Mouse (Mus musculus) ES-E14 (cell line): Measurements from ENCODE around the gene Rnls. TPM values are rescaled to one million over a fixed set of nuclear protein-coding genes. Genes with fewer than 3 reads are reported as not detected.
A peak's percentile ranks its signal among the peaks of the same experiment; 100 is the strongest.

Experiments
- DNase-seq: peaks from one replicate; pipeline ENCODE4 v3.0.0-alpha.2; 2013; ENCODE audit warnings: low read depth, low spot score
- H3K27ac ChIP-seq: 2 replicates; pipeline ENCODE4 v1.5.1; 2012; ENCODE audit warnings: low read depth, mild to moderate bottlenecking, low read length, moderate library complexity, mixed read lengths; ENCODE audit not compliant: poor library complexity, insufficient read depth, severe bottlenecking
- H3K36me3 ChIP-seq: 2 replicates; pipeline ENCODE4 v1.6.1; 2012; ENCODE audit warnings: mild to moderate bottlenecking, low read length, moderate library complexity, mixed read lengths; ENCODE audit not compliant: control insufficient read depth, poor library complexity, insufficient read depth, severe bottlenecking
- H3K4me1 ChIP-seq, 2 experiments: fragments of 150-350 bp in 1 of 2; sonication (generic) in 1 of 2; 2 replicates each; pipeline ENCODE4 v1.6.1; 2012; ENCODE audit warnings: low read length in 2 of 2, mild to moderate bottlenecking in 1 of 2, mixed read lengths in 1 of 2; ENCODE audit not compliant: control insufficient read depth in 2 of 2, insufficient read depth in 2 of 2, poor library complexity in 1 of 2
- H3K4me3 ChIP-seq, 2 experiments: fragments of 150-350 bp in 1 of 2; sonication (generic) in 1 of 2; 2 replicates each; pipeline ENCODE4 v1.5.1; 2012; ENCODE audit warnings: low read length in 2 of 2, low read depth in 1 of 2, mild to moderate bottlenecking in 1 of 2, mixed read lengths in 1 of 2; ENCODE audit not compliant: insufficient read depth in 1 of 2, poor library complexity in 1 of 2, severe bottlenecking in 1 of 2
- H3K9ac ChIP-seq: 2 replicates; pipeline ENCODE4 v1.6.1; 2012; ENCODE audit warnings: low read depth, mild to moderate bottlenecking, low read length, mixed read lengths; ENCODE audit not compliant: poor library complexity, insufficient read depth, severe bottlenecking
- H3K9me3 ChIP-seq: fragments of 150-350 bp; sonication (generic); 2 replicates; pipeline ENCODE4 v1.6.1; 2012; ENCODE audit warnings: low read depth, mild to moderate bottlenecking, low read length; ENCODE audit not compliant: control insufficient read depth, insufficient read depth
- CHD2 ChIP-seq: IDR thresholded peaks from 2 replicates; pipeline ENCODE4 v1.6.1; 2014; ENCODE audit warnings: mild to moderate bottlenecking, low read depth, low read length, inconsistent platforms
- HCFC1 ChIP-seq: IDR thresholded peaks from 2 replicates; pipeline ENCODE4 v1.6.1; 2012; ENCODE audit warnings: low read length, inconsistent platforms, borderline replicate concordance; ENCODE audit not compliant: insufficient read depth
- MAFK ChIP-seq: IDR thresholded peaks from 2 replicates; pipeline ENCODE4 v1.6.1; 2014; ENCODE audit warnings: mild to moderate bottlenecking, low read depth, low read length, inconsistent platforms; ENCODE audit not compliant: insufficient read depth
- ZC3H11A ChIP-seq: IDR thresholded peaks from 2 replicates; pipeline ENCODE4 v1.6.1; 2012; ENCODE audit warnings: low read depth, mild to moderate bottlenecking, inconsistent platforms, low read length, borderline replicate concordance
- ZNF384 ChIP-seq: IDR thresholded peaks from 2 replicates; pipeline ENCODE4 v1.6.1; 2012; ENCODE audit warnings: low read depth, low read length, inconsistent platforms
- in situ Hi-C, 2 experiments: fragments of 600-800 bp; cut with MboI; formaldehyde crosslinking; loops; one replicate each; pipeline ENCODE4 v1.15.1; 2025; ENCODE audit warnings: low sequenced_read_pairs in 2 of 2, inconsistent platforms in 1 of 2; ENCODE audit not compliant: unreplicated experiment in 2 of 2
- total RNA-seq: library from RNA; depleted of rRNA; stranded (reverse); fragments of 300-350 nt; gene quantifications from 2 replicates; pipeline ENCODE4 v1.2.3, GENCODE M21; 2012

The Rnls gene
- total RNA-seq, 1 experiment, result 0.80 TPM

- no peak for DNase-seq
- no peaks in the 10 kb centered on the region for H3K4me1 ChIP-seq
- H3K9ac ChIP-seq, result no peak overlapping the region
- no peak overlapping the region for H3K4me3 ChIP-seq
- H3K27ac ChIP-seq, result no peak overlapping the region
- TF ChIP-seq HCFC1 (no peak), MAFK (no peak), ZNF384 (no peak), CHD2 (no peak), ZC3H11A (no peak)
- no peaks in the 10 kb centered on the region for H3K9me3 ChIP-seq
- in situ Hi-C loops, result no loop called here
- no peaks in the 10 kb centered on the region for H3K36me3 ChIP-seq
Observed at GRCm38 (mm10) chr19:33122611-33123226, 269.4 kb downstream of the Rnls start.

GRCm38 (mm10) chr19:33119947-33120346, 272.1 kb downstream of the Rnls start:
- Histone ChIP-seq H3K4me3 (no peak overlapping the region), H3K9ac (no peak overlapping the region), H3K4me1 (no peaks in the 10 kb centered on the region), H3K36me3 (no peaks in the 10 kb centered on the region), H3K27ac (no peak overlapping the region), H3K9me3 (no peaks in the 10 kb centered on the region)
- in situ Hi-C loops, result no loop called here
- no peak for TF ChIP-seq ZC3H11A
- no peak for TF ChIP-seq CHD2
- no peak for TF ChIP-seq HCFC1
- TF ChIP-seq ZNF384, result no peak
- no peak for TF ChIP-seq MAFK
- DNase-seq, result no peak

DNA sequence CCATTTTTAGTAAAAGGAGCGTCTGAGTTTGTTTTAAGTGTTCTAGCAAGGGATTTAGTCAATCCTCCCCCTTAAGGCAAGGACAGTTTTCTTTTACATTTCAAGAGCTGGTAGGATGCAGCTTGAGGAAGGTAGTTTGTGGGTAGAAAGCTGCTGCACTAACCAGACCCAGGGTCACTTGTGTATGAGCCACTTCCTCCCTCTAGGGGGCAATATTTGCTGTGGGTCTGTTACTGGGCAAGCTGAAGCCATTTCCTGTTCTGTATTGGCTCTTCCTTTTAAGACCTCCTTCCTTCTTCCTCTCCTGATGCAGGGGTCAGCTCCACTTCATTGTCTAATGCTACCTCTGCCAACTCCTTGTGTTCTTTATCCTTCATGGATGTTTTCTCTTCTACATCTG, 273.2 kb downstream of the Rnls start:
- Histone ChIP-seq H3K36me3 (no peaks in the 10 kb centered on the region), H3K4me3 (no peak overlapping the region), H3K27ac (no peak overlapping the region), H3K9me3 (no peaks in the 10 kb centered on the region), H3K4me1 (no peaks in the 10 kb centered on the region), H3K9ac (no peak overlapping the region)
- peak; percentile 13 for DNase-seq
- TF ChIP-seq ZC3H11A, result peak; percentile 29; the same call in 1 of the 2 replicates
- no peak for TF ChIP-seq ZNF384
- TF ChIP-seq MAFK, result no peak
- no peak for TF ChIP-seq HCFC1
- no peak for TF ChIP-seq CHD2
- in situ Hi-C loops, result no loop called here

- in situ Hi-C loops, result no loop called here
- no peaks in the 10 kb centered on the region for H3K36me3 ChIP-seq
- no peak for TF ChIP-seq MAFK
- no peak for TF ChIP-seq HCFC1
- no peak for TF ChIP-seq ZC3H11A
- TF ChIP-seq CHD2, result no peak
- no peak for TF ChIP-seq ZNF384
- no peak overlapping the region for H3K9ac ChIP-seq
- DNase-seq, result no peak
- H3K4me3 ChIP-seq, result no peak overlapping the region
- H3K4me1 ChIP-seq, result no peaks in the 10 kb centered on the region
- no peak overlapping the region for H3K27ac ChIP-seq
- no peaks in the 10 kb centered on the region for H3K9me3 ChIP-seq
Observed at GRCm38 (mm10) chr19:33114631-33115295, 277.3 kb downstream of the Rnls start.
